Mouse (Mus musculus) embryo, embryonic 11 days (tissue): ENCODE results near the gene Scgb1a1.
"Not testable (repeated sequence)": the region's sequence is repeated elsewhere in the genome, so short reads cannot be mapped to it uniquely, and the experiment has no call there.

Experiments used
- DNase-seq: peaks from one replicate; pipeline ENCODE4 v3.0.0-alpha.2; 2015

Scgb1a1 gene

DNA sequence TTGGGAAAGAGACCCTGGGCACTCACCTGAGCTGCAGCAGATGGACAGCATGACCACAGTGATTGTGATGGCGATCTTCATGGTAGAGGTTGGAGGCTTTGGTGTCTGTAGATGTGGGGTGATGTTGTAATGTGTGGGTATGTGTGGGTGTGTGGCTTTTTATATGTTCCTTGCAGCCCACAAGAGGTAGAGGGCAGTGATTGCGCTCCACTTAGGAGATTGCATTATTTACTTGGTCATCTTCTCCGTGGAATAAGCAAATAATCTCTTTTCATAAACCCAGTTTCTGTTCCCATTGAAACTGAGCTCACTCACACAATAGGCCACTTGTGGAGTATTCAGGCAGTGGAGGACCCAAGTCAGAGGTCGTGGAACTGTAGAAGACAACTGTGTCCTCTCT, at the start of gene Scgb1a1:
Scgb1a1 (minus strand) TSS at position 138 of the 400 bp plus-strand sequence.
- DNase-seq = no peak

DNA sequence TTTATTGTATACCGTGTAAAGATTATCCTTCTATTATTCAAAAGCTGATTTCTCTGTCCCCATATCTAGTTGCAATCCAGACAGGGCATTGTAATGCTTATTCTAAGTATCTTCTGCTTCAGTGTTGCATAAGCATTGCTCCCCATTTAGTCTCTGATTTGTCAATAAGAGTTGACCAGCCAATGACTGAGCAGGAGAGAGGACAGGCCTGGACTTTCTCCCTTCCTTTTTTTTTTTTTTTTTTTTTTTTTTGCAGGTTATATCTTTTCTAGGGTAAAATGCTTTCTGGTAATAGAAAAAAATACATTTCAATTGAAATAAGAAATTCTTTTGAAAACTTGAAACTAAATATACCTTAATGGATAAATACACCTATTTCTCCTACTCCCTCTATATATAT, 49.4 kb upstream of the Scgb1a1 start:
- no peak for DNase-seq

DNA sequence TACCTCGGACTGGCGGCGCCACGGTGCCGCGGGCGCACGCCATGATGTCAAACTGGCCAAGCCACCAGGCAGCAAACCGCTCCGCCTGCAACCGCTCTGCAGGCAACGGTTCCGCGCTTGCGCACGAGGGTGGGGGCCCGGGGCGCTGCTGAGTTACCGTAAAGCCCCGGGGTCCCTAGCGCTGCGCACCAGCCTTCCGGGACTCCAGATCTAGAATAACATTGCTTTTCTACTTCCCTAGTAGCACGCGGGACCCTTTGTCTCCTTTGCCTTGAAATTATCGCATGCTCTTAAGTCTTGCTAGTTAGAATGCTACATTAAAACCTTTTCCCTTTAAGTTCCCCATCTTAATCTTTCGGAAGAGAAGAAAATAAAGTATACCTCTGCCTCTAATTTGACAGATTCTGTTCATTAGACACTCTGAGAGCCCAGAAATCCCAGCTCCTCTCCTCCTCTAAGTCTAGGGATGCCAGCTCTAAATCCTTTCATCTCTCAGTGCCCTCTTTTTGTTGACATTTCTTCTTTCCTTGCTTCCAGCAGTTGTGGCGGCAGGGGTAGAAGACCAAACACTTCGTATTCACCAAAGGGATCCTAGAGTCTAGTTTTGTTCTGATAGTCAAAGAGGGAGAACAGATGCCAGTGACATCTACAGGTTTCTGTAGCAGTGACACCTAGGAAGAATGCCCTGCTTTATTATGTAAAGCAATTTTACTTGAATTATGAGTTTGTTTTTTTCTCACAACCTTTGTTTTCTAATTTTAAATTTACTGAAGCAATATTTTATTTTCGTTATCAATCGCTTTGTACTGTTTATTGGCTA, 48.0 kb upstream of the Scgb1a1 start, which contains the start of gene Asrgl1:
Asrgl1 (minus strand) TSS at position 125 of the 820 bp plus-strand sequence.
- DNase-seq = peak; percentile 97

GRCm38 (mm10) chr19:9134746-9135511, 47.2 kb upstream of the Scgb1a1 start:
- DNase-seq = peak; percentile 50

DNA sequence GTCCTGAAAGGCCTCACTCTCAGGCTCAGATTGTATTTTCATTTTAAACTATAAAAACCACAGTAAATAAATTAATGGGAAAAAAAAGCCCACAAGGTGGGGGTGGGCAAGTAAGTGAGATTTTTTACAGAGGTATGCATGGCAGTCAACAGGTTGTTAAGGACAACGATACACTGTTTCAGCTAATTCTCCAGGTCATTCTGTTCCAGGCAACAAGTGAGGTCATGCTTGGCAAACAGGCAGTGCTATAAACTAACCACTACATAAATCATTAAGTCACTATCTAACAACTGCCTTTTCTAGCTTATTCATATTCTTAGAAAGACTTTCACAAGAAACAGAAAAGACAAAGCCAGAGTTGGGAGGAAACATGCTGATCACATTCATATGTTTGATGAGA, 42.2 kb upstream of the Scgb1a1 start:
- DNase-seq = no peak

GRCm38 (mm10) chr19:9128499-9129194, 40.9 kb upstream of the Scgb1a1 start:
- no peak for DNase-seq

DNA sequence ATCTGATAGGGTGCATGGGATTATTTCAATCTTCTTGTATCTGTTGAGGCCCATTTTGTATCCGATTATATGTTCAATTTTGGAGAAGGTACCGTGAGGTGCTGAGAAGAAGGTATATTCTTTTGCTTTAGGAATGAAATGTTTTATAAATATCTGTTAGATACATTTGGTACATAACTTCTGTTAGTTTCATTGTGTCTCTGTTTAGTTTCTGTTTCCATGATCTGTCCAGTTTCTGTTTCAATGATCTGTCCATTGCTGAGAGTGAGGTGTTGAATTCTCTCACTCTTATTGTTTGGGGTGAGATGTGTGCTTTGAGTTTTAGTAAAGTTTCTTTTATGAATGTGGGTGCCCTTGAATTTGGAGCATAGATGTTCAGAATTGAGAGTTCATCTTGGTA, 36.2 kb upstream of the Scgb1a1 start:
- DNase-seq = not testable (repeated sequence)

DNA sequence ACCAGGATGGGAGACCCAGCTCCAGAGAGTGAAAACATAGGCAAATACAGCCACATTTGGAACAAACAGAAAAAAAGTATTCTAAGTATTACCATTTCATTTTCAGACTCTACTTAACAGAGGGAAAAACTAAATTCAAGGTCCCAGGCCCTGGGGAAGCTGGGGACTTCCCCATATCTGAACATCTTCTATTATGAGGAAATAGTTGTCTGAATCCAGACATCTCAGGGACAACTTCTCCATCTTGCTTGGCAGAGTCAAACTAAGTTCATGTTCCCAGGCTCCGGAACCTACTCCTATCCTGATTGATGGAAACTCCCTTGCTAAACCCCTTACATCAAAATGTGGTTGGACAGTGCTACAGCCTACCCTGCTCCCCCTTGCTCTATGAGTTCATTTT, 34.6 kb upstream of the Scgb1a1 start:
- no peak for DNase-seq

GRCm38 (mm10) chr19:9119655-9120425, 32.1 kb upstream of the Scgb1a1 start:
- DNase-seq = no peak

DNA sequence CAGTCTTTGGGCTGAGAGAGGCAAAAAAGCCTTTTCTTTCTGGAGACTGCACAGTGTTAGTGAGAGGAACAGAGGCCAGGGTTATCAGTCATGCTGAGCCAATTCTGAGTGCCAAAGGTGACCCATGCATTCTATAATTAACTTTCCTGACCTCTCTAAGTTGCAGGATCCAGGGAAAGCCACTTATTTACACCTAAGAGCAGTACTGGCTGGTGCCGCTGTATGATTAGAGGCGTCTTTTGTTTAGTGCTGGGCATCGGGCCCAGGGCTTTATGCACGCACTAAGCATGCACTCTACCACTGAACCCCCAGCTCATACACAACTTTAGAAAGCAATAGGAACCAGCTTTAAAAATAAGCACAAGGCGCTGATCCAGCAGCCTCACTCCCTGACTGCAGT, 29.5 kb upstream of the Scgb1a1 start:
- DNase-seq = no peak

GRCm38 (mm10) chr19:9116268-9116667, 28.5 kb upstream of the Scgb1a1 start:
- no peak for DNase-seq

DNA sequence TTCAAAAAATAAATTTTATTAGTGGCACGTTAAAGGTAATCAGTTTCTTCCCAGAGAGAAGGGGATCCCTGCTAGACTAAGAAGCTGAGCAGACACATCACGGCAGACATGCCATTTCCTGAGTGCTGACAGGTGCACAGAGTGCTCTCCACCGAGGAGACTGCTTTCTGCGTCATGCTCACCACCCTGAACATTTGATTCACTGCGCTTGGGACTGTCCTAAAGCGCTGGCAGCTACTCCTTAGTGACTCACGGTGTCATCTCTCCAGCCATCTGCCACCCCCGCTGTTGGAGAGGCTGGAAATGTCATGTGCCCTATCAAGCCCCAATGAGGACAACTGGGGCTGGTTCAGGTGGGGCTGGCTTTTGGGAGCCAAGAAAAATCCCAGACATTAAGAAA, 24.3 kb upstream of the Scgb1a1 start:
- no peak for DNase-seq

- DNase-seq = peak; percentile 82
Measured at GRCm38 (mm10) chr19:9110182-9110869, 22.6 kb upstream of the Scgb1a1 start.

GRCm38 (mm10) chr19:9108536-9108935, 20.8 kb upstream of the Scgb1a1 start:
- DNase-seq = no peak

DNA sequence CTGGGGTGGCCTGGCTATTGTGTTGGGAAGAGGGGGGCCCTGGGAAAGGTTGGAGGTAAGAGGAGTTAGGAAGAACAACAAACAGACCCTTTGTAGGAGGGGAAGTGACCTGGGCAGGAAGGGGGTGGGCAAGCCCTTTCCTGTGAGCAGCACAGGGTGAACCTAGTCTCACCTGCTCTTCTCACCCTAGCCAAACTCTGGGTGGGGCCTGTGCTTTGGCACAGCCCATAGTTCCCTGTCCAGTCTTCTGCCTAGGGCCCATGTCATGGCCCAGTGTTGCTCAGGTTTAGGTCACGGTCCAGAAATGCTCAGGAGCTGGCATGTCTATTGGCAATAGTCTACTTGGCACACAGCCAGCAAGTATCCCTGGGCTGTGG, 19.6 kb upstream of the Scgb1a1 start:
- no peak for DNase-seq

DNA sequence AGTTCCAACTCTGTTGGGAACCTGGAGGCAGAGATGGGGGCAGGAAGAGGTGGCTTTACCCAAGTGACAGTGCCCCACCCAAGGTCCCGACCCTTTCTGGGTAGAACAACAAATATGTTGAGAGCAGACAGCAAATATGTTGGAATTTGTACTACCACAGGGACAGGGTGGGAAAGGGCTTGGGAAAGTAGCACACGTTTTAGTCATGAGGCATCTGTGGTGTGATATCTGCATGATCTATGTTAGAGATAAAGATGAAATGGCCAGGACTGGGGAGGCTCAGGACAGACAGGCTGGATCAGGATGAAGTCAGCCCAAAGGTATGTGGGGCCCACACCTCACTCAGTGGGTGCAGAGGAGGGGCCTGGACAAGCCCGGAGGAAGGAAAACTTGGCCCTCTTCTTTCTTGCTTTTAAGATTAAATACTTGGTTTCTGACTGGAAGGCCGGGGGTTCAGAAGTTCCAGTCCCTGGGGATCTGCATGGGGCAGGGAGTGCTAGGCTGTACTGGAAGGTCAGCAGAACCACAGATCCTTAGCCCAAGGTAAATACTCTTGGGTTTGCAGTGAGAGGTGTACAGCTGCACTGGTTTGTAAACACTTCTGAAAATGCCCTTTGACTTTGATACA, 19.1 kb upstream of the Scgb1a1 start:
- peak; percentile 20 for DNase-seq

- DNase-seq = peak; percentile 14
Measured at GRCm38 (mm10) chr19:9106096-9106495, 18.3 kb upstream of the Scgb1a1 start.

GRCm38 (mm10) chr19:9105101-9105685, 17.4 kb upstream of the Scgb1a1 start:
- no peak for DNase-seq

GRCm38 (mm10) chr19:9103986-9104385, 16.2 kb upstream of the Scgb1a1 start:
- no peak for DNase-seq

DNA sequence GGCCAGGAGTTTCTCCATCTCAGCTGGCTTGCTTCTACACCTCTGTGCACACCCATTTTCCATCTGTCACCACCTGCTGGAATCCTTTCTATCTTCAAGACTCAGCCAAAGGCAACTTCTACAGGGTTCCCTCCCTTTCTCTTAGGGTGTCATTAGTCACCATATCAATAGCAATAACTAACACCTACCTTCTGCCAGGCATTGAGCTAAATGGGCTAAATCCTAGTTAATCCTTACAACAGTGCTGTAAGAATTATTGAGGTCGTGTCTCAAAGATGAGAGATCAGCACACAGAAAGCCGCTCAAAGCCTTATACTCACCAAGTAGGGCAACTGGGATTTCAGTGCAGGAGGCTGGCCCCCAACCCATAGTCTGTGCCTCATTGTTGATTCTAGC, 13.3 kb upstream of the Scgb1a1 start:
- no peak for DNase-seq
